Mouse (Mus musculus) kidney, adult 18-20 months (tissue): ENCODE data around the gene Bnip1.

Experiments used
- DNase-seq: peaks from one replicate; pipeline ENCODE4 v3.0.0; 2021

Bnip1 gene

GRCm38 (mm10) chr17:26794744-26795143 is 13.9 kb downstream of the Bnip1 start:
- peak; percentile 66 for DNase-seq

- DNase-seq = no peak
Observed at GRCm38 (mm10) chr17:26795386-26795785, 14.5 kb downstream of the Bnip1 start.

- no peak for DNase-seq
Observed at GRCm38 (mm10) chr17:26797379-26798128, 16.7 kb downstream of the Bnip1 start.

- no peak for DNase-seq
Observed at GRCm38 (mm10) chr17:26802886-26803285, 22.0 kb downstream of the Bnip1 start.

GRCm38 (mm10) chr17:26812607-26813006 is 31.7 kb downstream of the Bnip1 start:
- DNase-seq = no peak

GRCm38 (mm10) chr17:26813497-26813896 is 32.6 kb downstream of the Bnip1 start:
- no peak for DNase-seq

GRCm38 (mm10) chr17:26816810-26817209 is 35.9 kb downstream of the Bnip1 start:
- no peak for DNase-seq

GRCm38 (mm10) chr17:26817776-26818175 is 36.9 kb downstream of the Bnip1 start:
- DNase-seq = no peak

GRCm38 (mm10) chr17:26826131-26826530 is 45.3 kb downstream of the Bnip1 start:
- DNase-seq = no peak

GRCm38 (mm10) chr17:26833806-26834205 is 52.9 kb downstream of the Bnip1 start:
- DNase-seq = no peak

GRCm38 (mm10) chr17:26834302-26834965 is 53.6 kb downstream of the Bnip1 start:
- no peak for DNase-seq

GRCm38 (mm10) chr17:26834966-26835755 is 54.3 kb downstream of the Bnip1 start:
- no peak for DNase-seq

- no peak for DNase-seq
Observed at GRCm38 (mm10) chr17:26835956-26836355, 55.1 kb downstream of the Bnip1 start.

GRCm38 (mm10) chr17:26836377-26836776 is 55.5 kb downstream of the Bnip1 start:
- no peak for DNase-seq

- no peak for DNase-seq
Observed at GRCm38 (mm10) chr17:26836786-26837545, 56.1 kb downstream of the Bnip1 start.

GRCm38 (mm10) chr17:26837546-26837985 is 56.7 kb downstream of the Bnip1 start:
- DNase-seq = no peak

GRCm38 (mm10) chr17:26838191-26838910 is 57.5 kb downstream of the Bnip1 start:
- no peak for DNase-seq

- DNase-seq = no peak
Observed at GRCm38 (mm10) chr17:26838911-26839717, 58.2 kb downstream of the Bnip1 start.

- DNase-seq = no peak
Observed at GRCm38 (mm10) chr17:26839718-26840438, 59.0 kb downstream of the Bnip1 start.

GRCm38 (mm10) chr17:26840439-26840780 is 59.5 kb downstream of the Bnip1 start:
- no peak for DNase-seq
